Mouse (Mus musculus): Measurements from ENCODE around the gene Itpkb.

Gene Itpkb

GRCm38 (mm10) chr1:180330145-180330706, at the start of gene Itpkb:
Itpkb (plus strand) TSS chr1:180330485.
- peak; percentile 61 for DNase-seq

- DNase-seq: peak; percentile 34
Observed at GRCm38 (mm10) chr1:180282581-180282980, 47.7 kb upstream of the Itpkb start.

- peak; percentile 51 for DNase-seq
Observed at GRCm38 (mm10) chr1:180283813-180284768, 46.2 kb upstream of the Itpkb start.

- DNase-seq: no peak
Observed at GRCm38 (mm10) chr1:180286081-180286831, 44.0 kb upstream of the Itpkb start.

- no peak for DNase-seq
Observed at GRCm38 (mm10) chr1:180288227-180288626, 42.1 kb upstream of the Itpkb start.

- DNase-seq: peak; percentile 21
Observed at GRCm38 (mm10) chr1:180288872-180289468, 41.3 kb upstream of the Itpkb start.

GRCm38 (mm10) chr1:180289788-180290187, 40.5 kb upstream of the Itpkb start:
- no peak for DNase-seq

- DNase-seq: no peak
Observed at GRCm38 (mm10) chr1:180290358-180290757, 39.9 kb upstream of the Itpkb start.

- no peak for DNase-seq
Observed at GRCm38 (mm10) chr1:180296088-180296487, 34.2 kb upstream of the Itpkb start.

GRCm38 (mm10) chr1:180299697-180300096, 30.6 kb upstream of the Itpkb start:
- no peak for DNase-seq

- DNase-seq: no peak
Observed at GRCm38 (mm10) chr1:180300292-180300691, 30.0 kb upstream of the Itpkb start.

GRCm38 (mm10) chr1:180300997-180301396, 29.3 kb upstream of the Itpkb start:
- no peak for DNase-seq

GRCm38 (mm10) chr1:180302253-180303120, 27.8 kb upstream of the Itpkb start:
- no peak for DNase-seq

GRCm38 (mm10) chr1:180303600-180303999, 26.7 kb upstream of the Itpkb start:
- no peak for DNase-seq

- no peak for DNase-seq
Observed at GRCm38 (mm10) chr1:180306889-180307288, 23.4 kb upstream of the Itpkb start.

GRCm38 (mm10) chr1:180307661-180308060, 22.6 kb upstream of the Itpkb start:
- DNase-seq: no peak

- DNase-seq: no peak
Observed at GRCm38 (mm10) chr1:180308897-180309296, 21.4 kb upstream of the Itpkb start.

GRCm38 (mm10) chr1:180312286-180312685, 18.0 kb upstream of the Itpkb start:
- DNase-seq: no peak

GRCm38 (mm10) chr1:180312792-180313311, 17.4 kb upstream of the Itpkb start:
- peak; percentile 89 for DNase-seq

GRCm38 (mm10) chr1:180313517-180314440, 16.5 kb upstream of the Itpkb start:
- DNase-seq: peak; percentile 78

GRCm38 (mm10) chr1:180314641-180315040, 15.6 kb upstream of the Itpkb start:
- peak; percentile 13 for DNase-seq

All from retina, postnatal 1 day (tissue).